Mouse (Mus musculus): ENCODE data around the gene Zfp385a. TPM values are rescaled to one million over a fixed set of nuclear protein-coding genes. Genes with fewer than 3 reads are reported as not detected.
"Not testable (repeated sequence)": the region's sequence is repeated elsewhere in the genome, so short reads cannot be mapped to it uniquely, and the experiment has no call there.

Gene Zfp385a
- polyA plus RNA-seq, 1 experiment from 2014 or later = 11.7 TPM

DNA sequence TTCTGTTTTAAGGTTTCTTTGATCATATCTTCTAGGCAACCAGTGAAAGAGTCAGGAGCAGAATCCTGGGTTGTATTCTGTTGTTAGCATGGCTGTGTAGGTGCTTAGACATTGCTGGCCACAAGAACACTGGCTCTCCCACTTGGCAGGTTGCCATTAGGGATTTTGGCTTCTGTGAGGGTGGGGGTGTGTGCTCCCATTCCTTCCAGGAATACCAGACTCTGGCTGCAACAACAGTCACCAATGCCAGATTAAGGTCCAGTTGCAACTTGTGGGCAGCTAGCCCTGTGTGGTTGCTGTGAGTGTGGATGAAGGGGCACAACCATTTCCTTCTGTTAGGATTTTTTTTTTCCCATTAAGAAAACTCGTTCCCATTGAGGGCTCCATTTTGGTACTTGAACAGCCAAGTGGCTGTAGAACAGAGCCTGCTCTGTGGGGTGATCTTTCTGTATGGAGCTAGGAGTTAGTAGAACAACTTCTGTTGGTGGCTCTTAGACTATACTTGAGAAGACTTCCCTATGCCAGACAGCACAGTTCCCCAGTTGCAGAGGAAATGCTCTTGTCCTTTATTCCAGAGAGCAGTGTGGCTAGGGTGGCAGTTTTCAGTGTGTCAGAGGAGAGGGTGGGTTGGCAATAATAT is 54.0 kb downstream of the Zfp385a start:
- H3K27ac ChIP-seq (ENCODE audit: low read depth, low read length) = peak overlapping the region; percentile 81
- WGBS = 30% methylated on average over 1 of the region's 1 CpGs
- H3K4me3 ChIP-seq (ENCODE audit: low read depth, low read length) = no peak overlapping the region
- peaks cover 15% of the 10 kb centered on the region for H3K4me1 ChIP-seq (ENCODE audit: control insufficient read depth, insufficient read depth, low read length)
- H3K27me3 ChIP-seq (replicated peaks; ENCODE audit: control insufficient read depth, insufficient read depth, low read length) = no peaks in the 10 kb centered on the region
- H3K36me3 ChIP-seq (ENCODE audit: control insufficient read depth, insufficient read depth, low read length) = peaks cover 10% of the 10 kb centered on the region
- DNase-seq (ENCODE audit: low spot score) (peak; percentile 79), ATAC-seq (peak; percentile 58)
- H3K9me3 ChIP-seq (replicated peaks; ENCODE audit: control insufficient read depth, low read length) = no peaks in the 10 kb centered on the region
- H3K4me2 ChIP-seq (ENCODE audit: low read length) = no peak overlapping the region
- no peak overlapping the region; the same call in 1 of the 2 replicates for H3K9ac ChIP-seq (ENCODE audit: low read length)

DNA sequence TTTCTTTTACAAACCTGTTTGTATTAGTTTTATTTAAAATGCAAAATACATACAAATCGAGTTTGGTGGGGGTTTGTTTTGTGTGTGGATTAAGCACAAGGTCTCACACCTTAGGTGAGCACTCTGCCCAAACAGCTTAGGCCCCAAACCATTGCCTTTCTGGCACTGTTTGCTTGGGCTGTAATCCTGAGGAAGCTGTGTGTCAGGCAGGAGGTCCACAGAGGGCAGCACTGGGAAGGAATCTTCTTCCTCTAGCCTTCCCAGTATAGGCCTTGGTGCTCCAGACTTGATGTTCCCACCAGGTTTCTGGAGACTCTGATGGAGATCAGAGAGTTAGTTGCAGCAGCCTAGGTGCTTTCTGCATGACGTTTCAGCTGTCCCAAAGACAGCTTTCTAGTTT is 55.2 kb downstream of the Zfp385a start:
- ATAC-seq = 0 out of 2 replicates have a peak, but pooled peaks have one; percentile 32
- no peak overlapping the region for H3K4me3 ChIP-seq (ENCODE audit: low read depth, low read length)

DNA sequence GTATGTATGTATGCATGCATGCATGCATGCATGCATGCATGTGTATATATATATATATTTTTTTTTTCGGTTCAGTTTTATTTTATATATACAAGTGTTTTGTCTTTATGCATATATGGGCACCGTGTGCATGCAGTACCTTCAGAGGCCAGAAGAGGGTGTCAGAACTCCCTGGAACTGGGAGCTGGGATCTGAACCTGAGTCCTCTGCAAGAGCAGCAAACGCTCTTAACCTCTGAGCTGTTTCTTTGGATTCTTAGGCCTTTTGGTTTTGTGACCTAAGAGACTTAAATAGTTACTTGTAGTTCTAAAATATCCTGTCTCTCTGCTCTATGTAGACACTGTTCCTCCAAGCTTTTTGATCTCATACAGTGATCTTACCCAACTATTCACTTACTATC is 55.8 kb downstream of the Zfp385a start:
- Histone ChIP-seq H3K27me3 (replicated peaks; ENCODE audit: control insufficient read depth, insufficient read depth, low read length) (no peaks in the 10 kb centered on the region), H3K27ac (ENCODE audit: low read depth, low read length) (no peak overlapping the region), H3K4me2 (ENCODE audit: low read length) (no peak overlapping the region), H3K4me1 (ENCODE audit: control insufficient read depth, insufficient read depth, low read length) (peaks cover 12% of the 10 kb centered on the region), H3K4me3 (ENCODE audit: low read depth, low read length) (no peak overlapping the region), H3K36me3 (ENCODE audit: control insufficient read depth, insufficient read depth, low read length) (peaks cover 1% of the 10 kb centered on the region; the same call in 1 of the 2 replicates), H3K9me3 (replicated peaks; ENCODE audit: control insufficient read depth, low read length) (no peaks in the 10 kb centered on the region), H3K9ac (ENCODE audit: low read length) (no peak overlapping the region)
- WGBS = 44% methylated on average over 3 of the region's 3 CpGs
- DNase-seq (ENCODE audit: low spot score) (peak; percentile 60), ATAC-seq (no peak)

More for the DNA sequence above, 55.2 kb downstream of the Zfp385a start:
- peak overlapping the region; percentile 3; the same call in 1 of the 2 replicates for H3K9ac ChIP-seq (ENCODE audit: low read length)
- no peak overlapping the region for H3K4me2 ChIP-seq (ENCODE audit: low read length)
- WGBS = 51% methylated on average over 2 of the region's 2 CpGs
- DNase-seq (ENCODE audit: low spot score) = no peak
- peak overlapping the region; percentile 81; the same call in 1 of the 2 replicates for H3K27ac ChIP-seq (ENCODE audit: low read depth, low read length)
- peaks cover 7% of the 10 kb centered on the region; the same call in 1 of the 2 replicates for H3K36me3 ChIP-seq (ENCODE audit: control insufficient read depth, insufficient read depth, low read length)
- H3K4me1 ChIP-seq (ENCODE audit: control insufficient read depth, insufficient read depth, low read length) = peaks cover 14% of the 10 kb centered on the region
- no peaks in the 10 kb centered on the region for H3K27me3 ChIP-seq (replicated peaks; ENCODE audit: control insufficient read depth, insufficient read depth, low read length)
- H3K9me3 ChIP-seq (replicated peaks; ENCODE audit: control insufficient read depth, low read length) = no peaks in the 10 kb centered on the region

DNA sequence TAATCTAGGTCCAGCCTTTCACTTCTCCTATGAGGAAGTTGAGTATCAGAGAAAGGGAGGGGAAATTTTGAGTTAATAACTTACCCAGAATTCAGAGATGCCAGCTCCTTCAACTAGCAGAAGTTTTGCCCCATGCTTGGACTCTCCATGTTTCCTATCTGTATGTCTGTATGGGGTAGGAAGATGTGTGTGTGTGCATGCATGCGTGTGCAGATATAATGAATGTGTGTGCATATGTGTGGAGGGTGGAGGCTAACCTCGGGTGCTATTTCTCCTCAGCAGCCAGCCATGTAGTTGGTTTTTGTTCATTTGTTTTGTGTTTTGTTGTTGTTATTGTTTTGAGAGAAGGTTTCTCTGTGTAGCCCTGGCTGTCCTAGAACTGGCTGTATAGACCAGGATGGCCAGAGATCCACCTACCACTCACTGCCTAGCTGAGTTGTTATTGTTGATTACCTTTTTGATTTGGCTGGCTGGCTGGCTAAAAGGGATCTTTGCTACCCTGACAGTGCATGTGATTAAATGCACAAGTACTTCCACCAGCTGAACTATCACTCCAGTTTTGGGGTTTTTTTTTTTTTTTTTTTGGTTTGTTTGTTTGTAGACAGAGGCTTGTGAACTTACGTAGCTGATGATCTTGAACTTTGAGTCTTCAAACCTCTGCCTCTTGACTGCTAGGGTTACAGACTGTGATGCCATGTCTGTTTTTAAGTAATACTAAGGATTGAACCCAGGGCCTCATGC is 58.3 kb downstream of the Zfp385a start:
- Histone ChIP-seq H3K36me3 (ENCODE audit: control insufficient read depth, insufficient read depth, low read length) (0 out of 2 replicates have a peak, but pooled peaks cover 2% of the 10 kb centered on the region), H3K4me3 (ENCODE audit: low read depth, low read length) (no peak overlapping the region), H3K4me2 (ENCODE audit: low read length) (no peak overlapping the region), H3K4me1 (ENCODE audit: control insufficient read depth, insufficient read depth, low read length) (peaks cover 12% of the 10 kb centered on the region), H3K9ac (ENCODE audit: low read length) (no peak overlapping the region), H3K27ac (ENCODE audit: low read depth, low read length) (no peak overlapping the region), H3K27me3 (replicated peaks; ENCODE audit: control insufficient read depth, insufficient read depth, low read length) (no peaks in the 10 kb centered on the region), H3K9me3 (replicated peaks; ENCODE audit: control insufficient read depth, low read length) (no peaks in the 10 kb centered on the region)
- DNase-seq (ENCODE audit: low spot score) (no peak), ATAC-seq (no peak)
- WGBS = 92% methylated on average over 3 of the region's 3 CpGs

DNA sequence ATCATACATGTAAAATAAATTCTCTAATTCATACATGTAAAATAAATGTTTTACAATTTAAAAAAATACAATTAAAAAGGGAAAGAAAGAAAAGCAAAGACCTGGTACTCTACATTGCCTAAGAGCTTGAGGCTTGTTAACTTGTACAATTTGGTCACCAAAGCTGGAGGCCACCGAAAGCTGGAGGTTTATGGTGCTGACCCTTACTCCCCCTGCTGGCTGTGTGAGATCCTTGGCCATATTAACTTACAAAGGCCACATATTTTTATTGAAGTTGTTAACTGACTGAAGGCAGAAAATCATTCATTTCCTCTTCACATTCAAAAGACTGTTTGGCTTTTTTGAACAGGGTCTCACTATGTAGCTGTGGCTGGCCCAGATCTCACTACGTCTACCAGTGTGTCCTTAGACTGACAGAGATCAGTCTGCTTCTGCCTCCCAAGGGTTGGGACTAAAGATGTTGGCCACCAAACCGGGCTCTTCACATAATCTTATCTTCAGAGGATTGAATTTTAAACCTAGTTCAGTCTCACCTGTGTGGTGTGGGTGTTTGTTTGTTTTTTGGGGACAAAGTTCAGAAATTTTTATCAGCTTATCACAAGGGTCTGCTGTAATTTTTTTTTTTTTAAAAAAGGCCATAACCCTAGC is 59.0 kb downstream of the Zfp385a start:
- H3K27ac ChIP-seq (ENCODE audit: low read depth, low read length) = no peak overlapping the region
- H3K9me3 ChIP-seq (replicated peaks; ENCODE audit: control insufficient read depth, low read length) = no peaks in the 10 kb centered on the region
- ATAC-seq (no peak), DNase-seq (ENCODE audit: low spot score) (no peak)
- 0 out of 2 replicates have a peak, but pooled peaks cover 2% of the 10 kb centered on the region for H3K36me3 ChIP-seq (ENCODE audit: control insufficient read depth, insufficient read depth, low read length)
- H3K4me1 ChIP-seq (ENCODE audit: control insufficient read depth, insufficient read depth, low read length) = peaks cover 12% of the 10 kb centered on the region
- H3K27me3 ChIP-seq (replicated peaks; ENCODE audit: control insufficient read depth, insufficient read depth, low read length) = no peaks in the 10 kb centered on the region
- H3K9ac ChIP-seq (ENCODE audit: low read length) = no peak overlapping the region
- WGBS = 71% methylated on average over 3 of the region's 3 CpGs
- no peak overlapping the region for H3K4me2 ChIP-seq (ENCODE audit: low read length)
- no peak overlapping the region for H3K4me3 ChIP-seq (ENCODE audit: low read depth, low read length)

DNA sequence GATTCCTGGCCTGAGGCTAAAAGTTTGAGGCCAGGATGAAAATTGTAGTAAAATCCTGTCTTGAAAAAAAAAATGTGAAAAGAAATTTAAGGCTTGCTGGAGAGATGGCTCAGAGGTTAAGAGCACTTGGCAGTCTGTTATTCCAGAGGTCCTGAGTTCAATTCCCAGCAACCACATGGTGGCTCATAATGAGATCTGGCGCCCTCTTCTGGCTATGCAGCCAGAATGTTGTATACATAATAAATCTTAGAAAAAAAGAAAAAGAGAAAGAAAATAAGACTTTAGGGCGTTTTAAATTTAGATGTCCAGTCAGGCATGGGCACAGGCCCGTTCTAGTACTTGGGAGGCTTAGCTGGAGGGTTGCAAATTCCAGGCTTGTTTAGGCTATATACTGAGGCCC is 60.1 kb downstream of the Zfp385a start:
- DNase-seq (ENCODE audit: low spot score) = no peak

DNA sequence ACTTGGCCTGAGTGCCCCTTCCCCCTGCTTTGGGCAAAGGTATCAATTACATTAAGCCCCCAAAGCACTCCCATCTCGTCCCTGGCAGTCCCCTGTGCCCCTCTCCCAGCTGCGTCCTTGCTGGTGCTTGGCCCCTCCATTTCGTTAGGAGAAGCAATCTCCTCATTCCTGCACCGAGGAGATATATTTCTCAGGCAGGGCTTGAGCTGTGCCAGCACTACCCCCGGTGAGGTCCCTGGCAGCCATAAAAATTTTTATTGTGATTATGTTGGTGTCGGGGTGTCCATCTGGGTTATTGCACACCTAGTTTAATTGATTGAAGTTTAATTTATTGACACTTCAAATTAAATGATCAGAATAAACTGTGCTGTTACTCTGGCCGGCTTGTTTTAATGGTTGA is 61.9 kb downstream of the Zfp385a start:
- H3K27ac ChIP-seq (ENCODE audit: low read depth, low read length) = no peak overlapping the region
- H3K9ac ChIP-seq (ENCODE audit: low read length) = no peak overlapping the region

More for the DNA sequence above, 60.1 kb downstream of the Zfp385a start:
- no peak overlapping the region for H3K4me3 ChIP-seq (ENCODE audit: low read depth, low read length)
- 60% methylated on average over 3 of the region's 3 CpGs for WGBS
- peaks cover 1% of the 10 kb centered on the region for H3K4me1 ChIP-seq (ENCODE audit: control insufficient read depth, insufficient read depth, low read length)
- no peak for ATAC-seq
- H3K9ac ChIP-seq (ENCODE audit: low read length) = no peak overlapping the region
- H3K36me3 ChIP-seq (ENCODE audit: control insufficient read depth, insufficient read depth, low read length) = 0 out of 2 replicates have a peak, but pooled peaks cover 2% of the 10 kb centered on the region
- no peak overlapping the region for H3K27ac ChIP-seq (ENCODE audit: low read depth, low read length)
- no peaks in the 10 kb centered on the region for H3K27me3 ChIP-seq (replicated peaks; ENCODE audit: control insufficient read depth, insufficient read depth, low read length)
- H3K4me2 ChIP-seq (ENCODE audit: low read length) = no peak overlapping the region
- H3K9me3 ChIP-seq (replicated peaks; ENCODE audit: control insufficient read depth, low read length) = no peaks in the 10 kb centered on the region

DNA sequence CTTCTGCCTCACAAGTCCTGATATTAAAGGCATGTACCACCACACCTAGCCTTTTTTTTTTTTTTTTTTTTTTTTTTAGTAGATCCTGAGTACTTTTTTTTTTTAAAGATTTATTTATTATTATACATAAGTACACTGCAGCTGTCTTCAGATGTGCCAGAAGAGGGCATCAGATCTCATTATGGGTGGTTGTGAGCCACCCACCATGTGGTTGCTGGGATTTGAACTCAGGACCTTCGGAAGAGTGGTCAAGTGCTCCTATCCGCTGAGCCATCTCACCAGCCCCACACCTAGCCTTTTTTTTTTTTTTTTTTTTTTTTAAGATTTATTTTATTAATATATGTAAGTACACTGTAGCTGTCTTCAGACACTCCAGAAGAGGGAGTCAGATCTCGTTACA is 64.0 kb downstream of the Zfp385a start:
- not testable (repeated sequence) for H3K9ac ChIP-seq (ENCODE audit: low read length); H3K36me3 ChIP-seq (ENCODE audit: control insufficient read depth, insufficient read depth, low read length); H3K4me1 ChIP-seq (ENCODE audit: control insufficient read depth, insufficient read depth, low read length); H3K4me3 ChIP-seq (ENCODE audit: low read depth, low read length); H3K4me2 ChIP-seq (ENCODE audit: low read length); H3K9me3 ChIP-seq (replicated peaks; ENCODE audit: control insufficient read depth, low read length); DNase-seq (ENCODE audit: low spot score); H3K27ac ChIP-seq (ENCODE audit: low read depth, low read length); ATAC-seq; H3K27me3 ChIP-seq (replicated peaks; ENCODE audit: control insufficient read depth, insufficient read depth, low read length)
- WGBS = 97% methylated on average over 2 of the region's 3 CpGs

More for the DNA sequence above, 61.9 kb downstream of the Zfp385a start:
- H3K27me3 ChIP-seq (replicated peaks; ENCODE audit: control insufficient read depth, insufficient read depth, low read length) = no peaks in the 10 kb centered on the region
- WGBS = 68% methylated on average over 7 of the region's 7 CpGs
- no peak overlapping the region for H3K4me2 ChIP-seq (ENCODE audit: low read length)
- 0 out of 2 replicates have a peak, but pooled peaks cover 2% of the 10 kb centered on the region for H3K36me3 ChIP-seq (ENCODE audit: control insufficient read depth, insufficient read depth, low read length)
- ATAC-seq (no peak), DNase-seq (ENCODE audit: low spot score) (no peak)
- peaks cover 8% of the 10 kb centered on the region for H3K4me1 ChIP-seq (ENCODE audit: control insufficient read depth, insufficient read depth, low read length)
- no peaks in the 10 kb centered on the region for H3K9me3 ChIP-seq (replicated peaks; ENCODE audit: control insufficient read depth, low read length)
- H3K4me3 ChIP-seq (ENCODE audit: low read depth, low read length) = no peak overlapping the region
